ENCODE assay signal across 8 mouse cellular contexts in the genomic region with DNA sequence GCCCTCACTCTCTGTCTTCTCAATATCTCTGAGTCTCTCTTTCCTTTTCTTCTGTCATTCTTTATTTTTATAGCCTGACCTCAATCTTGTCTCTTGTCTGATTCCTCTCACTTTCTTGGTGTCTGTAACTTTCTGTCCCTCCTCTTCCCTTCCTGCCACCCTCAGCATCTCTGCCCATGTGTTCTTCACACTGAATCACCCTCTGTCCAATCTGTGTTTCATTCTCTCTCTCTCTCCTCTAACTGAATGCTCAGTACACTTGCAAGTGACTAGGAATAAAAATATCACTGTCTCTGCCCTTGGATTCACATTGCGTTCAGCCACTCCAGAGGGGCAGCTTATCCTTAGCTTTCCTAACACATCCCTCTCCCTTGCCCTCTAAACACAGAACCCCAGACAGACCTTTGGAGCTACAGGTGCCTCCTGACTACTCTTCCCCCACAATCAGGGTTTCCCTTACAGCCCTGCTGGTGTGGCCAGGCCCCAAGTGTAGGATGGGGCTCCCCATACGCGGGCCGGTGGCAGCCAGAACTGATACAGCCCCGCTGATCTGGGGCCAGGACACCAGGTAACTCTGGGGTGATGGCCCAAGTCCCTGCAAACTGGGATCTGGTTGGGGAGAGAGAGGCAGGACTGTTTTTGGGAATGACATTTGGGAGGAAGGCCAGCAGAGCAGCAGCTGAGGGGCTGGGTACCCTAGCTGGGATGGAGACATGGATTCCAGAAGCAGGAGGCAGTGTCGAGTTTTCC. TPM values are rescaled to one million over a fixed set of nuclear protein-coding genes. Genes with fewer than 3 reads are reported as not detected.
DNase-seq lines count a peak whose midpoint lies in the region; ATAC-seq and TF ChIP-seq lines count a peak whose summit lies in the region.

No protein-coding gene starts in this region.

- H3K9me3 ChIP-seq in forebrain, embryonic 11.5 days (ENCODE audit: control insufficient read depth, low read length), result no peaks in the 10 kb centered on the region
- H3K9me3 ChIP-seq in intestine, embryonic 15.5 days, result no peaks in the 10 kb centered on the region

- no peak for ATAC-seq in forebrain, embryonic 11.5 days (replicated peaks; ENCODE audit: low FRiP score)
- no peak for ATAC-seq in intestine, embryonic 15.5 days

- no peak overlapping the region for H3ac ChIP-seq in myocyte (ENCODE audit: control insufficient read depth, insufficient read length)

- H3K27me3 ChIP-seq in kidney, adult 2 months (replicated peaks; ENCODE audit: control insufficient read depth, insufficient read depth, low read length), result no peaks in the 10 kb centered on the region
- no peaks in the 10 kb centered on the region for H3K27me3 ChIP-seq in forebrain, embryonic 11.5 days (ENCODE audit: control insufficient read depth, insufficient read depth, low read length)
- H3K27me3 ChIP-seq in intestine, embryonic 15.5 days (replicated peaks), result no peaks in the 10 kb centered on the region
- H3K27me3 ChIP-seq in myocyte (ENCODE audit: control insufficient read depth, insufficient read depth, insufficient read length), result no peaks in the 10 kb centered on the region

- peak overlapping the region; percentile 76; the same call in 1 of the 2 replicates for H3K4me2 ChIP-seq in forebrain, embryonic 11.5 days (ENCODE audit: low read depth, low read length, severe bottlenecking)
- H3K4me2 ChIP-seq in intestine, embryonic 15.5 days (replicated peaks), result peak overlapping the region; percentile 88
- H3K4me2 ChIP-seq in myocyte (ENCODE audit: low read depth), result peak overlapping the region; percentile 96

- no peak for TF ChIP-seq POLR2A in kidney, adult 2 months (IDR thresholded peaks at IDR 0.05; ENCODE audit: low read depth, low read length)
- no peak for TF ChIP-seq POLR2A in myocyte (IDR thresholded peaks at IDR 0.05; ENCODE audit: insufficient read length, low read depth)

- peaks cover 28% of the 10 kb centered on the region for H3K79me2 ChIP-seq in myocyte (ENCODE audit: control insufficient read depth, insufficient read depth)

- H3K27ac ChIP-seq in kidney, adult 2 months (ENCODE audit: insufficient read depth, low read depth, low read length), result 0 out of 2 replicates have a peak overlapping the region, but pooled peaks have one; percentile 11
- no peak overlapping the region for H3K27ac ChIP-seq in forebrain, embryonic 11.5 days (ENCODE audit: low read depth, low read length)
- H3K27ac ChIP-seq in intestine, embryonic 15.5 days, result no peak overlapping the region

- TF ChIP-seq CTCF in kidney, adult 2 months (conservative IDR thresholded peaks at IDR 0.05; ENCODE audit: insufficient read depth, insufficient read length, low read depth, low read length), result no peak

- DNase-seq in kidney, adult 2 months, result no peak
- no peak for DNase-seq in kidney, postnatal 4 days
- DNase-seq in forebrain, embryonic 11.5 days (ENCODE audit: low spot score), result peak; percentile 39
- no peak for DNase-seq in frontal cortex, postnatal 10 days (ENCODE audit: low spot score in 2 of 2)
- DNase-seq in thymus, postnatal 4 days, result no peak
- no peak for DNase-seq in c-Kit-positive CD71-positive TER-119-positive erythroid progenitor cells, embryonic 14.5 days (ENCODE audit: low spot score)

- WGBS in kidney, adult 2 months, result 67% methylated on average over 6 of the region's 6 CpGs
- WGBS in forebrain, embryonic 11.5 days, result 84% methylated on average over 6 of the region's 6 CpGs
- 76% methylated on average over 6 of the region's 6 CpGs for WGBS in intestine, embryonic 15.5 days

- peaks cover 9% of the 10 kb centered on the region; the same call in 1 of the 2 replicates for H3K4me1 ChIP-seq in kidney, adult 2 months (ENCODE audit: control insufficient read depth, insufficient read depth, low read length)
- H3K4me1 ChIP-seq in forebrain, embryonic 11.5 days (replicated peaks; ENCODE audit: control insufficient read depth, insufficient read depth, low read length), result peaks cover 9% of the 10 kb centered on the region; the same call in 1 of the 2 replicates
- peaks cover 18% of the 10 kb centered on the region for H3K4me1 ChIP-seq in intestine, embryonic 15.5 days (replicated peaks)

- H3K36me3 ChIP-seq in kidney, adult 2 months (ENCODE audit: control insufficient read depth, insufficient read depth, low read length), result peaks cover 6% of the 10 kb centered on the region
- peaks cover 8% of the 10 kb centered on the region; the same call in 1 of the 2 replicates for H3K36me3 ChIP-seq in forebrain, embryonic 11.5 days (ENCODE audit: control insufficient read depth, insufficient read depth, low read length)
- H3K36me3 ChIP-seq in intestine, embryonic 15.5 days, result peaks cover 27% of the 10 kb centered on the region
- peaks cover 36% of the 10 kb centered on the region for H3K36me3 ChIP-seq in myocyte (ENCODE audit: control insufficient read depth, insufficient read depth)

- no peak overlapping the region for H3K9ac ChIP-seq in forebrain, embryonic 11.5 days (ENCODE audit: low read length)
- H3K9ac ChIP-seq in intestine, embryonic 15.5 days, result no peak overlapping the region; the same call in 1 of the 2 replicates

- no peak overlapping the region for H3K4me3 ChIP-seq in kidney, adult 2 months (ENCODE audit: insufficient read depth, low read depth, low read length)
- no peak overlapping the region for H3K4me3 ChIP-seq in forebrain, embryonic 11.5 days (ENCODE audit: low read depth, low read length)
- peak overlapping the region; percentile 83; the same call in 1 of the 2 replicates for H3K4me3 ChIP-seq in intestine, embryonic 15.5 days (replicated peaks)
- H3K4me3 ChIP-seq in myocyte, result peak overlapping the region; percentile 96

TF ChIP-seq in myocyte, 11 proteins besides CTCF, POLR2A, EP300 and RAD21:
- no peak for TF ChIP-seq USF1 (IDR thresholded peaks at IDR 0.05; ENCODE audit: low read depth)
- no peak for TF ChIP-seq MYOG (IDR thresholded peaks at IDR 0.05; ENCODE audit: control insufficient read depth in 1 of 3, insufficient read depth in 1 of 3, insufficient read length in 2 of 3, low read depth in 2 of 3)
- no peak for TF ChIP-seq TCF12 (IDR thresholded peaks at IDR 0.05; ENCODE audit: insufficient read depth, poor library complexity, severe bottlenecking)
- TF ChIP-seq E2F4 (IDR thresholded peaks at IDR 0.05; ENCODE audit: insufficient read depth), result no peak
- TF ChIP-seq MYOD1 (IDR thresholded peaks at IDR 0.05; ENCODE audit: control insufficient read depth in 1 of 3, insufficient read length in 2 of 3, low read depth in 2 of 3), result no peak
- TF ChIP-seq CEBPB (IDR thresholded peaks at IDR 0.05; ENCODE audit: insufficient read depth, poor library complexity, severe bottlenecking), result no peak
- TF ChIP-seq SRF (IDR thresholded peaks at IDR 0.05; ENCODE audit: control insufficient read depth, insufficient read length, low read depth), result no peak
- TF ChIP-seq POLR2AphosphoS2 (IDR thresholded peaks at IDR 0.05; ENCODE audit: insufficient read length, low read depth), result no peak
- TF ChIP-seq MAX (IDR thresholded peaks at IDR 0.05; ENCODE audit: low read depth), result no peak
- no peak for TF ChIP-seq TCF3 (IDR thresholded peaks at IDR 0.05; ENCODE audit: insufficient read length, low read depth)
- TF ChIP-seq REST (IDR thresholded peaks at IDR 0.05; ENCODE audit: insufficient read depth, insufficient read length), result no peak

RNA-seq across cellular contexts. Expression of a gene that starts 1.8 kb away (rescaled TPM):
- polyA plus RNA-seq in kidney, adult 2 months (2012; rRNA removed), result 91.0 and 94.9 TPM in 2 replicates
- 6.4 and 6.9 TPM in 2 replicates for polyA plus RNA-seq in forebrain, embryonic 11.5 days (2014; fragmentation: Nextera tagmentation; extraction: Ambion mirVana)
- 4.4 TPM in 2 replicates for polyA plus RNA-seq in intestine, embryonic 15.5 days (2015; fragmentation: Nextera tagmentation; extraction: Ambion mirVana)
- polyA plus RNA-seq in myocyte (2012; fragmentation: generic; extraction: Trizol), result 96.3 TPM

RNA-seq across cellular contexts. Expression of a gene that starts 2.2 kb away (rescaled TPM):
- polyA plus RNA-seq in kidney, adult 2 months (2012; rRNA removed), result 5.3 and 5.4 TPM in 2 replicates
- 0.65 and 1.3 TPM in 2 replicates for polyA plus RNA-seq in forebrain, embryonic 11.5 days (2014; fragmentation: Nextera tagmentation; extraction: Ambion mirVana)
- polyA plus RNA-seq in intestine, embryonic 15.5 days (2015; fragmentation: Nextera tagmentation; extraction: Ambion mirVana), result 1.4 and 1.5 TPM in 2 replicates
- 1.1 TPM for polyA plus RNA-seq in myocyte (2012; fragmentation: generic; extraction: Trizol)

RNA-seq across cellular contexts. Expression of a gene that starts 14.3 kb away (rescaled TPM):
- 23.6 and 28.7 TPM in 2 replicates for polyA plus RNA-seq in kidney, adult 2 months (2012; rRNA removed)
- polyA plus RNA-seq in forebrain, embryonic 11.5 days (2014; fragmentation: Nextera tagmentation; extraction: Ambion mirVana), result 10.8 and 11.4 TPM in 2 replicates
- 12.1 and 13.5 TPM in 2 replicates for polyA plus RNA-seq in intestine, embryonic 15.5 days (2015; fragmentation: Nextera tagmentation; extraction: Ambion mirVana)
- polyA plus RNA-seq in myocyte (2012; fragmentation: generic; extraction: Trizol), result 11.9 TPM

RNA-seq across cellular contexts. Expression of a gene that starts 32.9 kb away (rescaled TPM):
- polyA plus RNA-seq in kidney, adult 2 months (2012; rRNA removed), result 44.6 and 59.8 TPM in 2 replicates
- polyA plus RNA-seq in forebrain, embryonic 11.5 days (2014; fragmentation: Nextera tagmentation; extraction: Ambion mirVana), result 160 and 167 TPM in 2 replicates
- polyA plus RNA-seq in intestine, embryonic 15.5 days (2015; fragmentation: Nextera tagmentation; extraction: Ambion mirVana), result 132 and 154 TPM in 2 replicates
- 52.4 TPM for polyA plus RNA-seq in myocyte (2012; fragmentation: generic; extraction: Trizol)

RNA-seq across cellular contexts. Expression of a gene that starts 45.2 kb away (rescaled TPM):
- polyA plus RNA-seq in kidney, adult 2 months (2012; rRNA removed), result 9.2 and 30.9 TPM in 2 replicates
- 16.6 and 17.4 TPM in 2 replicates for polyA plus RNA-seq in forebrain, embryonic 11.5 days (2014; fragmentation: Nextera tagmentation; extraction: Ambion mirVana)
- polyA plus RNA-seq in intestine, embryonic 15.5 days (2015; fragmentation: Nextera tagmentation; extraction: Ambion mirVana), result 12.1 and 15.6 TPM in 2 replicates
- 1,792 TPM for polyA plus RNA-seq in myocyte (2012; fragmentation: generic; extraction: Trizol)

Comparison
In these comparisons a context has a peak if more than half of its experiments do, and no peak if none do; other contexts are left out.
1. H3K4me3 ChIP-seq: peak in intestine, embryonic 15.5 days (single experiment) and myocyte (single experiment); none in kidney, adult 2 months (single experiment) and forebrain, embryonic 11.5 days (single experiment).
2. RNA of a gene that starts 1.8 kb away (polyA plus RNA-seq): 96.3 TPM in myocyte (single experiment) and 91.0 to 94.9 TPM in kidney, adult 2 months; 6.4 to 6.9 TPM in forebrain, embryonic 11.5 days and 4.4 TPM in intestine, embryonic 15.5 days; every median in the first group is over 10 times any median in the second.
3. Peak in every context shown above with its lines, with median percentiles within 50 percentile points of each other: H3K4me2 ChIP-seq.